Mouse (Mus musculus) bone marrow, adult 2 months (tissue): Measurements from ENCODE around the gene 1700001C19Rik.

Experiments
- CTCF ChIP-seq: fragments of 200-500 bp; IDR thresholded peaks from 2 replicates; pipeline ENCODE4 v1.5.1; 2011; ENCODE audit warnings: low read length, control low read depth; ENCODE audit not compliant: control insufficient read depth, insufficient read depth
- POLR2A ChIP-seq: fragments of 200-500 bp; IDR thresholded peaks from 2 replicates; pipeline ENCODE4 v1.6.1; 2011; ENCODE audit warnings: low read depth, mild to moderate bottlenecking, control low read depth, low read length, borderline replicate concordance; ENCODE audit not compliant: control insufficient read depth

DNA sequence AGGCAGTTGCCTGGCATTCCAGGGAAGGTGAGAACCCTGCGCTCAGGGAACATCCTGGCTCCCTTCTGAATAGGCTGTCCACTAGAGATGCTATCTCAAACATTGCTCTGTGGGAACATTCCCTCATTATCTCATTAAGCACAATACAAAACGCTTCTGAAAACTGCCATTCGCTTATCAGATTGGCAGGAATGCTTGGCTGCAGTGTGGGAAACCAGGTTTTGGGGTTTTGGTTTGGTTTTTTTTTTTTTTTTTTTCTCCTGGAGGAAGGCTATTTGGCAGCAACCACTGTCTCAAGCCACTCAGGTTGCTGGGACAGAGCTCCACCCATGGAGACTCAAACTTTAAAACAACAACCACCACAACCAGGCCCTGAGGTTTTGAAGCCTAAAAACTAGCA lies 42.7 kb upstream of the 1700001C19Rik start:
- TF ChIP-seq POLR2A = no peak
- no peak for TF ChIP-seq CTCF
